Mouse (Mus musculus) left cerebral cortex, adult 8-10 months (tissue): Measurements from ENCODE around the gene 1190005I06Rik. TPM values are rescaled to one million over a fixed set of nuclear protein-coding genes. Genes with fewer than 3 reads are reported as not detected.

Experiments used
- DNase-seq, 2 experiments: peaks; one replicate each; pipeline ENCODE4 v3.0.0; 2022; ENCODE audit warnings: low spot score in 2 of 2
- total RNA-seq, 4 experiments: library from RNA; stranded (reverse); gene quantifications; 2 replicates each; pipeline ENCODE4 v1.2.4; 2022

Gene 1190005I06Rik
- total RNA-seq, 4 experiments from 2014 or later = 11.8 to 16.6 (median 14.4) TPM

GRCm38 (mm10) chr8:120622161-120622560 lies 25.3 kb downstream of the 1190005I06Rik start:
- no peak for DNase-seq

GRCm38 (mm10) chr8:120620441-120620840 lies 27.0 kb downstream of the 1190005I06Rik start:
- DNase-seq = no peak

- peak; percentile 32 to 69 for DNase-seq
Observed at GRCm38 (mm10) chr8:120619235-120620180, 27.9 kb downstream of the 1190005I06Rik start.

GRCm38 (mm10) chr8:120618110-120618509 lies 29.3 kb downstream of the 1190005I06Rik start:
- peak in 1 of 2 experiments; percentile 63 for DNase-seq

- no peak for DNase-seq
Observed at GRCm38 (mm10) chr8:120616663-120617626, 30.5 kb downstream of the 1190005I06Rik start.

- no peak for DNase-seq
Observed at GRCm38 (mm10) chr8:120614491-120614890, 32.9 kb downstream of the 1190005I06Rik start.

GRCm38 (mm10) chr8:120610824-120611223 lies 36.6 kb downstream of the 1190005I06Rik start:
- no peak for DNase-seq

GRCm38 (mm10) chr8:120607885-120608284 lies 39.5 kb downstream of the 1190005I06Rik start:
- DNase-seq = peak in 1 of 2 experiments; percentile 77

GRCm38 (mm10) chr8:120607460-120607859 lies 40.0 kb downstream of the 1190005I06Rik start:
- DNase-seq = no peak

- no peak for DNase-seq
Observed at GRCm38 (mm10) chr8:120602672-120603071, 44.8 kb downstream of the 1190005I06Rik start.

- DNase-seq = peak; percentile 43 to 78
Observed at GRCm38 (mm10) chr8:120599504-120599903, 47.9 kb downstream of the 1190005I06Rik start.

- DNase-seq = peak; percentile 54 to 92
Observed at GRCm38 (mm10) chr8:120598579-120598978, 48.9 kb downstream of the 1190005I06Rik start.

- DNase-seq = no peak
Observed at GRCm38 (mm10) chr8:120595963-120596362, 51.5 kb downstream of the 1190005I06Rik start.

- no peak for DNase-seq
Observed at GRCm38 (mm10) chr8:120594571-120594970, 52.9 kb downstream of the 1190005I06Rik start.

- DNase-seq = no peak
Observed at GRCm38 (mm10) chr8:120591587-120592292, 55.7 kb downstream of the 1190005I06Rik start.

- no peak for DNase-seq
Observed at GRCm38 (mm10) chr8:120589921-120590320, 57.5 kb downstream of the 1190005I06Rik start.

GRCm38 (mm10) chr8:120588908-120589771 lies 58.3 kb downstream of the 1190005I06Rik start, which contains the start of gene Gins2:
Gins2 (minus strand) TSS chr8:120589304.
- peak; percentile 97 to 99 for DNase-seq

GRCm38 (mm10) chr8:120585521-120585920 lies 61.9 kb downstream of the 1190005I06Rik start:
- DNase-seq = no peak

GRCm38 (mm10) chr8:120581811-120582210 lies 65.6 kb downstream of the 1190005I06Rik start:
- DNase-seq = no peak

- no peak for DNase-seq
Observed at GRCm38 (mm10) chr8:120581329-120581728, 66.1 kb downstream of the 1190005I06Rik start.
